Comparison of ENCODE assay signal across 8 mouse cellular contexts in genomic region chr9:32540406-32541222, GRCm38 (mm10). TPM values are rescaled to one million over a fixed set of nuclear protein-coding genes. Genes with fewer than 3 reads are reported as not detected.
A peak's percentile ranks its signal among the peaks of the same experiment; 100 is the strongest.
DNase-seq lines count a peak whose midpoint lies in the region; ATAC-seq and TF ChIP-seq lines count a peak whose summit lies in the region.

No protein-coding gene starts in this region.

- WGBS in hindbrain, embryonic 12.5 days, result under 1% methylated on average over 60 of the region's 70 CpGs
- WGBS in liver, embryonic 15.5 days (ENCODE audit: insufficient replicate concordance), result under 1% methylated on average over 68 of the region's 70 CpGs
- under 1% methylated on average over 55 of the region's 70 CpGs for WGBS in neural tube, embryonic 14.5 days

- peak; percentile 51 to 54 for DNase-seq in adrenal gland, adult 18-20 months (ENCODE audit: low spot score in 2 of 2)
- DNase-seq in adrenal gland, postnatal 4 days (ENCODE audit: low spot score in 2 of 2), result no peak
- DNase-seq in ES-E14 (ENCODE audit: low read depth, low spot score), result no peak

- peak overlapping the region; percentile 62 to 65 for H3K4me3 ChIP-seq in ES-E14 (ENCODE audit: insufficient read depth in 1 of 2, low read depth in 1 of 2, low read length in 2 of 2, poor library complexity in 1 of 2, severe bottlenecking in 1 of 2)
- peak overlapping the region; percentile 59 for H3K4me3 ChIP-seq in embryonic fibroblast, embryonic 13.5 days (ENCODE audit: insufficient read depth, low read length)
- H3K4me3 ChIP-seq in hindbrain, embryonic 12.5 days, result peak overlapping the region; percentile 61
- peak overlapping the region; percentile 62 for H3K4me3 ChIP-seq in liver, embryonic 15.5 days (replicated peaks)
- peak overlapping the region; percentile 43 for H3K4me3 ChIP-seq in neural tube, embryonic 14.5 days (ENCODE audit: low read depth, low read length)

- ATAC-seq in hindbrain, embryonic 12.5 days (ENCODE audit: low FRiP score), result peak; percentile 63
- peak; percentile 16; the same call in 1 of the 2 replicates for ATAC-seq in liver, embryonic 15.5 days (ENCODE audit: insufficient read depth)
- peak; percentile 31; the same call in 1 of the 2 replicates for ATAC-seq in neural tube, embryonic 14.5 days (ENCODE audit: low read depth)
- ATAC-seq in megakaryocyte progenitor cell, adult 5-6 weeks (replicated peaks; ENCODE audit: poor library complexity), result no peak; the same call in 1 of the 2 replicates

- H3K4me1 ChIP-seq in ES-E14 (ENCODE audit: control insufficient read depth in 2 of 2, insufficient read depth in 2 of 2, low read length in 2 of 2, poor library complexity in 1 of 2), result peaks cover 0 to 4% of the 10 kb centered on the region in 2 experiments; a peak in 2 of 4 replicates
- no peaks in the 10 kb centered on the region for H3K4me1 ChIP-seq in embryonic fibroblast, embryonic 13.5 days (ENCODE audit: control insufficient read depth, insufficient read depth, low read length)
- H3K4me1 ChIP-seq in hindbrain, embryonic 12.5 days, result peaks cover 47% of the 10 kb centered on the region
- H3K4me1 ChIP-seq in liver, embryonic 15.5 days (replicated peaks), result peaks cover 39% of the 10 kb centered on the region
- peaks cover 29% of the 10 kb centered on the region; the same call in 1 of the 2 replicates for H3K4me1 ChIP-seq in neural tube, embryonic 14.5 days (ENCODE audit: control insufficient read depth, insufficient read depth, low read length)

- no peak for TF ChIP-seq POLR2A in embryonic fibroblast, embryonic 13.5 days (IDR thresholded peaks at IDR 0.05; ENCODE audit: low read depth, low read length)

- H3K27ac ChIP-seq in ES-E14 (ENCODE audit: insufficient read depth, low read depth, low read length, poor library complexity, severe bottlenecking), result no peak overlapping the region
- H3K27ac ChIP-seq in embryonic fibroblast, embryonic 13.5 days (ENCODE audit: insufficient read depth, low read length), result peak overlapping the region; percentile 11
- peak overlapping the region; percentile 82 for H3K27ac ChIP-seq in hindbrain, embryonic 12.5 days
- peak overlapping the region; percentile 74 for H3K27ac ChIP-seq in liver, embryonic 15.5 days (replicated peaks)
- H3K27ac ChIP-seq in neural tube, embryonic 14.5 days (ENCODE audit: low read depth, low read length), result peak overlapping the region; percentile 52; the same call in 1 of the 2 replicates

- TF ChIP-seq CTCF in embryonic fibroblast, embryonic 13.5 days (IDR thresholded peaks at IDR 0.05; ENCODE audit: borderline replicate concordance, insufficient read depth, low read length), result no peak

- in situ Hi-C loops in ES-E14 (cut with MboI; ENCODE audit: low sequenced_read_pairs in 2 of 2, unreplicated experiment in 2 of 2), result loop anchor here (25.0 kb wide), 2 partner anchors 628 to 1947 kb away; partner anchors contain the start of genes Barx2 (in 1 of the 2) and Kirrel3 (in 1 of the 2)

- no peaks in the 10 kb centered on the region for H3K36me3 ChIP-seq in ES-E14 (ENCODE audit: control insufficient read depth, insufficient read depth, low read length, poor library complexity, severe bottlenecking)
- no peaks in the 10 kb centered on the region for H3K36me3 ChIP-seq in hindbrain, embryonic 12.5 days
- H3K36me3 ChIP-seq in liver, embryonic 15.5 days (replicated peaks), result no peaks in the 10 kb centered on the region
- H3K36me3 ChIP-seq in neural tube, embryonic 14.5 days (ENCODE audit: control insufficient read depth, insufficient read depth, low read length), result no peaks in the 10 kb centered on the region

- peak overlapping the region; percentile 61 for H3K9ac ChIP-seq in ES-E14 (ENCODE audit: insufficient read depth, low read depth, low read length, poor library complexity, severe bottlenecking)
- H3K9ac ChIP-seq in hindbrain, embryonic 12.5 days, result peak overlapping the region; percentile 84
- H3K9ac ChIP-seq in liver, embryonic 15.5 days, result peak overlapping the region; percentile 54
- H3K9ac ChIP-seq in neural tube, embryonic 14.5 days (replicated peaks; ENCODE audit: low read depth, low read length), result peak overlapping the region; percentile 58

- peaks cover 83% of the 10 kb centered on the region for H3K27me3 ChIP-seq in hindbrain, embryonic 12.5 days
- peaks cover 72% of the 10 kb centered on the region for H3K27me3 ChIP-seq in liver, embryonic 15.5 days
- H3K27me3 ChIP-seq in neural tube, embryonic 14.5 days (ENCODE audit: control insufficient read depth, insufficient read depth, low read length), result peaks cover 41% of the 10 kb centered on the region

- peak overlapping the region; percentile 92 for H3K4me2 ChIP-seq in hindbrain, embryonic 12.5 days (replicated peaks)
- peak overlapping the region; percentile 73 for H3K4me2 ChIP-seq in liver, embryonic 15.5 days
- H3K4me2 ChIP-seq in neural tube, embryonic 14.5 days (ENCODE audit: low read depth, low read length), result peak overlapping the region; percentile 94

- no peaks in the 10 kb centered on the region for H3K9me3 ChIP-seq in ES-E14 (ENCODE audit: control insufficient read depth, insufficient read depth, low read depth, low read length)
- H3K9me3 ChIP-seq in hindbrain, embryonic 12.5 days (replicated peaks), result no peaks in the 10 kb centered on the region; the same call in 1 of the 2 replicates
- no peaks in the 10 kb centered on the region for H3K9me3 ChIP-seq in liver, embryonic 15.5 days (replicated peaks)
- no peaks in the 10 kb centered on the region for H3K9me3 ChIP-seq in neural tube, embryonic 14.5 days (ENCODE audit: control insufficient read depth, low read length)

TF ChIP-seq in ES-E14, 5 proteins besides CTCF, POLR2A, EP300 and RAD21:
- TF ChIP-seq ZC3H11A (IDR thresholded peaks at IDR 0.05; ENCODE audit: borderline replicate concordance, low read depth, low read length), result no peak
- no peak for TF ChIP-seq HCFC1 (IDR thresholded peaks at IDR 0.05; ENCODE audit: borderline replicate concordance, insufficient read depth, low read length)
- no peak for TF ChIP-seq MAFK (IDR thresholded peaks at IDR 0.05; ENCODE audit: insufficient read depth, low read depth, low read length)
- TF ChIP-seq ZNF384 (IDR thresholded peaks at IDR 0.05; ENCODE audit: low read depth, low read length), result no peak
- no peak for TF ChIP-seq CHD2 (IDR thresholded peaks at IDR 0.05; ENCODE audit: low read depth, low read length)

RNA-seq across cellular contexts. Expression of gene Fli1, which starts 2.0 kb away (rescaled TPM):
- 10 to 100 TPM; 11.0 to 14.6 TPM for total RNA-seq in adrenal gland, adult 18-20 months (2021)
- total RNA-seq in adrenal gland, postnatal 4 days (2021), result 10 to 100 TPM; 27.5 to 28.1 TPM
- 0.16 and 0.40 TPM in 2 replicates for total RNA-seq in ES-E14 (2012; rRNA removed)
- polyA plus RNA-seq in embryonic fibroblast, embryonic 13.5 days (2011; ENCODE audit: insufficient read length, low read depth, missing spikeins), result 5.0 and 6.8 TPM in 2 replicates
- 24.4 and 26.4 TPM in 2 replicates for polyA plus RNA-seq in hindbrain, embryonic 12.5 days (2016; fragmentation: Nextera tagmentation; extraction: Ambion mirVana)
- 8.1 and 9.1 TPM in 2 replicates for polyA plus RNA-seq in liver, embryonic 15.5 days (2015; fragmentation: Nextera tagmentation; extraction: Ambion mirVana)
- 3.6 and 8.9 TPM in 2 replicates for polyA plus RNA-seq in neural tube, embryonic 14.5 days (2014; fragmentation: Nextera tagmentation; extraction: Ambion mirVana)
- 80.2 and 93.2 TPM in 2 replicates for total RNA-seq in megakaryocyte progenitor cell, adult 5-6 weeks (2015)
- 104 and 107 TPM in 2 replicates for total RNA-seq in megakaryocyte progenitor cell, adult 5-6 weeks (2017)

Comparison
In these comparisons a context has a peak if more than half of its experiments do, and no peak if none do; other contexts are left out.
1. DNase-seq: peak in adrenal gland, adult 18-20 months (2 of 2); none in adrenal gland, postnatal 4 days (0 of 2) and ES-E14 (single experiment).
2. Peak in every context shown above with its lines, with median percentiles within 50 percentile points of each other: H3K4me3 ChIP-seq, H3K9ac ChIP-seq and H3K4me2 ChIP-seq.